Mouse (Mus musculus) gastrocnemius, adult 18-20 months (tissue): ENCODE measurements at regions not wholly inside any gene's neighbourhood (a gene's known extent, or its start where the extent isn't known, plus 50 kb on each side); places are given as distances from the start of the nearest gene placed in this dataset.

Source experiments
- DNase-seq: peaks from one replicate; pipeline ENCODE4 v3.0.0; 2021; ENCODE audit warnings: low spot score

DNA sequence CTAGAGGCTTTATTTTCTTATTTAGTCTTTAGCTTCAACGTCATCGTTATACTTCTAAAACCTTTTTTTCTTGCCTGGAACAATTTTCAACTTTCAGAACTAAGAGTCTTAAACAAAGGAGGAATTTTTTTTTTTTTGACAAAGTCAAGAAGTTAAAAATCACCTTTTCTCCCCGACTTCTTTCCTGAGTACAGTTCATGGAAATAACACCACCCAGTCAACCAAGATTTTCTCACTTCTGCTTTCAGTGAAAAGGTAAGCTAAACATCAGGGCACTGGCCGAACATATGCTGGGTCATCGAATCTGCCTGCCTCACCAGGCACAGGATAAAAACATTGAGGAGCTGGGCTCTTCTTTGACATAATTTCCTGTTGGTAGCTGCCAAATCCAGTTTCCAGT, 277.4 kb upstream of the Actbl2 start:
- DNase-seq, result no peak

DNA sequence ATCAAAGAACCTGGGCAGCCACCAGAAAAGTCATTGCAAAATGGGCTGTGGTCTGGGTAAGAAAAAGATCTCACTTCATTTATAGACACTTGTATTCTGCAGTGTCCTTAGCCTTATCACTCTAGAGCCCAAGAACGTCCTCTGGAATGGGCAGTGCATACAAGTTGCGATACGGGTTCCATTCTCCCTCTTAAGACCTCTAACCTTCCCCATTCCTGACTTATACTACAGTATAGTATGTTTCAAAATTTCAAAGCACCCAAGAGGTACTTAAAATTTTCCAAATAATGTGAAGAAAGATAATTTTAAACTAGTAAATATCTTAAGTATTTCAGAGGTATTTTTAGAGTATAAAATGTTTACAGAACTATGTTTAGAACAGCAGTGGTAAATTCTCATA, 276.8 kb upstream of the Actbl2 start:
- no peak for DNase-seq

DNA sequence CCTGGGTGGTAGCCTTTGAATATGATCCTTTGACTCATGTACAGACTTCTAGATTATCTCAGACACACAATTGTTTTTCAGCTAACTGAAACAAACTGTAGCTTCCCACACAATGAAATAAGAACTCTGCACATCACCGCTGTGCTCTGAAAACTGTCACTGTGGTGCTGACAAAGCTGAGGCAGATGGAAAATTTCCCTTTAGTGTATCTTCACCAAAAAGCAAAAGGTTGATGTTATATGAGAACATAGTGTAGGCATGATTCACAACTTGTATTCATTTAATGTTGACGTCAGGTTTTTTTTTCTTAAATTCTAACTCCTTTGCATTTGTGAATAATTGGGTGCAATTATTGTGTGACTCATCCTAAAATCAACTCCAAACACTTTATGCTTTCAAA, 264.1 kb upstream of the Actbl2 start:
- DNase-seq, result no peak

DNA sequence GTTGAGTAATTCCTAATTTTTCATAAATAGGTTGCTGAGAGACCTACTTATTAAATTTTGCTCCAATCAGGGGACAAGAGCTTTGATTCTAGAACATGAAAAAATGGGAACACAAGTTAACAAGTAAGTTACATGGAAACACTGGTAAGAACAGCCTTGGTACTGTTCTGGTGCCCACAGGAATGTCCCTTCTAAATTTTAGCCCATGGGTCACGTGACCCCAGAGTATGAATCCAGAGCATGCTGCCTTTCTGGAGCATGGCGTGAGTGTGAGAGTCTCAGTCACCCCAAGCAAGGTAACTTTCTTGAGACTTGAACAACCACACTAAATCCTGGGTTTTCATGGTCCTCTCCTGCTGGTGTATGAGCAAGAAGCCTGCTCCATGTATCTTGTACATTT, 263.7 kb upstream of the Actbl2 start:
- no peak for DNase-seq

- DNase-seq, result no peak
These were observed 260.2 kb upstream of the Actbl2 start for GRCm38 (mm10) chr13:110994596-110994995.

- DNase-seq, result no peak
These were observed 252.1 kb upstream of the Actbl2 start for GRCm38 (mm10) chr13:111002670-111003069.

DNA sequence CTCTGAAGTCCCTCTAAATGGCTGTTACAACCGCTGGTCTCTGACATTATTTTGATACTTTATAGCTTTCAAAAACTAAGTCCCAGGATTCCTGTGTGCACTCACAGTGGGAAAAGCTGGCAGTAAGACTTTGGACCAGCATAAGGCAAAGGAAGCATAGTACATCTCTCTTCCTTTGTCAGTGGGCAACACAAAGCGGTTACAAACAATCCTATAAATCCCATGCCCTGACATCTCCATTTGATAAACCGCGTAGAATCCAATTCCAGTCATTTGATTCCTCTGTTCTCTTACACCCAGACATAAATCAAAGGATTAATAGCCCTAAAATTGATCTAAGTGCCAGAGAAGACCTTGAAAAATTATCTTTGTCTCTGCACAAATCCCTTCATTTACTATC, 240.7 kb upstream of the Actbl2 start:
- no peak for DNase-seq

GRCm38 (mm10) chr13:111030111-111030510, 224.7 kb upstream of the Actbl2 start:
- no peak for DNase-seq

- no peak for DNase-seq
These were observed 223.2 kb upstream of the Actbl2 start for GRCm38 (mm10) chr13:111031633-111032032.

GRCm38 (mm10) chr13:111043637-111044036, 211.2 kb upstream of the Actbl2 start:
- DNase-seq, result no peak

- DNase-seq, result no peak
These were observed 210.3 kb upstream of the Actbl2 start for GRCm38 (mm10) chr13:111044328-111045002.

DNA sequence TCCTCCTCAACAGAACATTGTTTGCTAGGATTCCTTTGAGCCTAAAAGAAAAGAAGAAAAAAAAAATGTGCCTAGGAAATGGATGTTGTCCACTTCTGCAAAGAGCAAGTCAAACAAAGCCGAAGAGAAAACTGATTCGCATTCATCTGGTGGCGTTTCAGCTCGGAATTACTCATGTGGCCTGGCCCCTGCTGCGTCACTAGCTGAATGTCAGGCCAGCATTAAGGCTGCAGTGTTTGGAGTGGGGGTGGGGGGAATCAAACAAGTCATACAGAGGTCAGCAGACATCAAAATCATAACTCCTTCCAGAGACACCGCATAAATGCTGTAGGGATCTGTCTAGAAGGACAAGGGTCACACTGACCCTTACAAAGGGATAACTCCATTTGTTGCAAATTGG, 204.7 kb upstream of the Actbl2 start:
- DNase-seq, result no peak

GRCm38 (mm10) chr13:111055817-111056216, 199.0 kb upstream of the Actbl2 start:
- no peak for DNase-seq

GRCm38 (mm10) chr13:111087753-111088152, 167.1 kb upstream of the Actbl2 start:
- DNase-seq, result no peak

DNA sequence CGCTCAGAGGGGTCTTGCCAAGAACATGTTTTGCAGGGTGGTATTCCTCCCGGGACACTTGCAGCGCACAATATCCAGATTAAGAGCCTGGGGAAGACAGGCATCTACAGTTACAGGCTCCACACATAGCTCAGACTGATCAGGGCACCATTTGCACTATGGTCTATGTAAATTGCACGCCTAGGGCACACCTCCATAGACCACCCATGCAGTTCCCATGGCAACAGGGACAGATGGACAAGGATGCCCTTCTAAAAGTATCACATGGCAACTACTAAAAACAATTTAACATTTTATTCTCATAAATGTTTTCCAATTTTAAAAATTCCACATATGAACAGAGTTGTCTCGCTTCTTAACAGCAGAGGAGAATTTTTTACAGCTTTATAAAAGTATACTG, 158.7 kb upstream of the Actbl2 start:
- no peak for DNase-seq

DNA sequence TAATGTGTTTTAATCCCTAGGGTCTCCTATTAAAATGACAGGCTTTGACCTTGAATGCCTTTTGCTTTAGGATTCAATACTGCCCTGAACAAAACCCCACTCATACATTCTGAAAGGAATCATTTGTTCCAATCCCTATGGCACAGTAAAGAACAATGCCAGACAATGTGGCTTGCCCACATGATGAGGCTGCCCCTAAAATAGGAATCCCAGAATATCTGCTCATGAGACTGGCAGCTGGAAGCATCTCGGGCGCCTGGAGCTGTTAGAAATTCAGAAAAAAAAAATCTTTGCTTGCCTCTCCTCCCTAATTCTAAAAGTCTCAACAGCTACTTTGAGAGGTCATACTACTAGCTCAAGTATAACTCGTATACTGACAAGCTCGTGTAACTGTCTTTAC, 157.5 kb upstream of the Actbl2 start:
- DNase-seq, result no peak

GRCm38 (mm10) chr13:111098738-111099137, 156.1 kb upstream of the Actbl2 start:
- DNase-seq, result no peak

DNA sequence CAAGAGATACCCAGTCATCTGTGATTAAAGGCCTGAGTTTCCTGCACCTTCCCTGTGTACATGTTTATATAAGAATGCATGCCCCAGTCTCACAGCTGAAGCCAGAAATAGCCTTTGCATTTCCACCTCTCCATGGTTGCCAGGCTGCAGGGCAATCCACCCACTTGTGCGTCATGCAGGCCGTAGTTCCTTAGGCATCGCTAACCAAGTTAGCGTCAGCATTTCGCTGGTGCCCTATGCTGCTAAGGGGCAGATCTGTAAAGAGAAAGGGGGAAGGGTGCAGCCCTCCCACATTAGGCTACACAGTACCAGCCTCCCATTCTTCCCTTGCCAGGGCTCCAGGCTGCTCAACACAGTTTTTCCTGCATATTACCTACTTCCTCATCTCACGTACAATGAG, 155.6 kb upstream of the Actbl2 start:
- no peak for DNase-seq

- no peak for DNase-seq
These were observed 154.4 kb upstream of the Actbl2 start for GRCm38 (mm10) chr13:111100448-111100847.

GRCm38 (mm10) chr13:111104567-111105219, 150.1 kb upstream of the Actbl2 start:
- DNase-seq, result no peak

- no peak for DNase-seq
These were observed 123.7 kb upstream of the Actbl2 start for GRCm38 (mm10) chr13:111131108-111131507.

GRCm38 (mm10) chr13:111136392-111136791, 118.4 kb upstream of the Actbl2 start:
- no peak for DNase-seq

- DNase-seq, result no peak
These were observed 111.9 kb upstream of the Actbl2 start for GRCm38 (mm10) chr13:111142757-111143420.
